Mouse (Mus musculus) G1E (cell line): ENCODE results near the gene Col19a1.

ENCODE experiments used
- CTCF ChIP-seq: IDR thresholded peaks from 2 replicates; pipeline ENCODE4 v1.5.1; 2012; ENCODE audit warnings: low read depth, low read length, inconsistent platforms, mixed read lengths
- TAL1 ChIP-seq: conservative IDR thresholded peaks from 2 replicates; pipeline ENCODE4 v1.6.1; 2012; ENCODE audit warnings: low read depth, low read length, inconsistent platforms, mixed read lengths

- no peak for TF ChIP-seq CTCF
- no peak for TF ChIP-seq TAL1
Measured at GRCm38 (mm10) chr1:24586370-24587140, 717 bp downstream of the Col19a1 start.
